Comparison of ENCODE assay signal across 21 mouse cellular contexts in genomic region chr17:47881330-47881729, GRCm38 (mm10). TPM values are rescaled to one million over a fixed set of nuclear protein-coding genes. Genes with fewer than 3 reads are reported as not detected.
DNase-seq lines count a peak whose midpoint lies in the region; ATAC-seq and TF ChIP-seq lines count a peak whose summit lies in the region.
"Had no signal": no experiment of that assay in that cellular context is flagged by ENCODE, and none has a peak within 500 bp of the region (broad histone marks: within the 10 kb centered on the region; RNA-seq: fewer than 3 reads in every experiment).

No protein-coding gene starts in this region.

- no peak for TF ChIP-seq POLR2A in lung, adult 2 months (IDR thresholded peaks at IDR 0.05; ENCODE audit: borderline replicate concordance, extremely low read depth, low read depth, low read length)

- no peak overlapping the region for H3K4me3 ChIP-seq in lung, embryonic 15.5 days
- H3K4me3 ChIP-seq in lung, adult 2 months (replicated peaks; ENCODE audit: extremely low read depth, low read depth, low read length), result no peak overlapping the region
- H3K4me3 ChIP-seq in embryonic facial prominence, embryonic 12.5 days, result no peak overlapping the region
- no peak overlapping the region for H3K4me3 ChIP-seq in limb, embryonic 13.5 days
- H3K4me3 ChIP-seq: liver, embryonic 12.5 days; midbrain, embryonic 15.5 days; neural tube, embryonic 15.5 days; stomach, embryonic 15.5 days had no signal

- H3K36me3 ChIP-seq in lung, embryonic 15.5 days, result peaks cover 33% of the 10 kb centered on the region
- H3K36me3 ChIP-seq in embryonic facial prominence, embryonic 12.5 days, result peaks cover 45% of the 10 kb centered on the region
- peaks cover 93% of the 10 kb centered on the region for H3K36me3 ChIP-seq in limb, embryonic 13.5 days
- H3K36me3 ChIP-seq: midbrain, embryonic 15.5 days; neural tube, embryonic 15.5 days had no signal

- H3K9ac ChIP-seq in lung, embryonic 15.5 days, result no peak overlapping the region
- no peak overlapping the region for H3K9ac ChIP-seq in embryonic facial prominence, embryonic 12.5 days
- H3K9ac ChIP-seq in limb, embryonic 13.5 days, result no peak overlapping the region
- H3K9ac ChIP-seq: liver, embryonic 12.5 days; midbrain, embryonic 15.5 days; neural tube, embryonic 15.5 days; stomach, embryonic 15.5 days had no signal

- H3K4me1 ChIP-seq in lung, embryonic 15.5 days, result peaks cover 56% of the 10 kb centered on the region
- no peaks in the 10 kb centered on the region for H3K4me1 ChIP-seq in lung, adult 2 months (ENCODE audit: control insufficient read depth, insufficient read depth, low read length)
- peaks cover 61% of the 10 kb centered on the region for H3K4me1 ChIP-seq in embryonic facial prominence, embryonic 12.5 days
- peaks cover 67% of the 10 kb centered on the region for H3K4me1 ChIP-seq in limb, embryonic 13.5 days

- H3K27me3 ChIP-seq in lung, embryonic 15.5 days, result no peaks in the 10 kb centered on the region
- no peaks in the 10 kb centered on the region for H3K27me3 ChIP-seq in embryonic facial prominence, embryonic 12.5 days
- peaks cover 3% of the 10 kb centered on the region; the same call in 1 of the 2 replicates for H3K27me3 ChIP-seq in limb, embryonic 13.5 days
- H3K27me3 ChIP-seq: liver, embryonic 12.5 days; midbrain, embryonic 15.5 days; stomach, embryonic 15.5 days had no signal

- intact Hi-C loops in left cerebral cortex, postnatal 10 days (cut with DNase I), result no loop called here

- H3K9me3 ChIP-seq in lung, embryonic 15.5 days, result no peaks in the 10 kb centered on the region
- no peaks in the 10 kb centered on the region for H3K9me3 ChIP-seq in embryonic facial prominence, embryonic 12.5 days
- H3K9me3 ChIP-seq in limb, embryonic 13.5 days, result no peaks in the 10 kb centered on the region
- H3K9me3 ChIP-seq: liver, embryonic 12.5 days; midbrain, embryonic 15.5 days; neural tube, embryonic 15.5 days; stomach, embryonic 15.5 days had no signal

- H3K27ac ChIP-seq in lung, embryonic 15.5 days, result peak overlapping the region; percentile 21; the same call in 1 of the 2 replicates
- H3K27ac ChIP-seq in embryonic facial prominence, embryonic 12.5 days, result 0 out of 2 replicates have a peak overlapping the region, but pooled peaks have one; percentile 8
- peak overlapping the region; percentile 52 for H3K27ac ChIP-seq in limb, embryonic 13.5 days
- H3K27ac ChIP-seq: liver, embryonic 12.5 days; midbrain, embryonic 15.5 days; neural tube, embryonic 15.5 days; stomach, embryonic 15.5 days had no signal

- DNase-seq in embryo, embryonic 10 days (ENCODE audit: low spot score), result peak; percentile 38
- DNase-seq in embryo, embryonic 10.5 days (ENCODE audit: low spot score), result no peak
- DNase-seq in lung, adult 2 months, result no peak
- DNase-seq in left cerebral cortex, postnatal 10 days (ENCODE audit: extremely low spot score in 1 of 2, low spot score in 2 of 2), result no peak
- DNase-seq in adrenal gland, postnatal 10 days, result no peak
- DNase-seq: adrenal gland, postnatal 36 days; cerebellum, adult 8-10 months; kidney, adult 18-20 months; kidney, postnatal 10 days; right cerebral cortex, postnatal 25 days; thymus, adult 18-20 months; thymus, postnatal 4 days had no signal

- WGBS in lung, embryonic 15.5 days, result 60% methylated on average over 13 of the region's 13 CpGs
- WGBS in lung, adult 2 months, result 73% methylated on average over 13 of the region's 13 CpGs
- WGBS in embryonic facial prominence, embryonic 12.5 days, result 41% methylated on average over 13 of the region's 13 CpGs
- 34% methylated on average over 13 of the region's 13 CpGs for WGBS in limb, embryonic 13.5 days

- no peak overlapping the region for H3K4me2 ChIP-seq in lung, embryonic 15.5 days
- no peak overlapping the region for H3K4me2 ChIP-seq in embryonic facial prominence, embryonic 12.5 days (replicated peaks)
- H3K4me2 ChIP-seq in limb, embryonic 13.5 days (replicated peaks), result no peak overlapping the region
- H3K4me2 ChIP-seq: liver, embryonic 12.5 days; midbrain, embryonic 15.5 days; neural tube, embryonic 15.5 days; stomach, embryonic 15.5 days had no signal

- TF ChIP-seq CTCF in lung, adult 2 months (IDR thresholded peaks at IDR 0.05; ENCODE audit: insufficient read depth, low read length), result no peak

- no peak for ATAC-seq in lung, embryonic 15.5 days (ENCODE audit: borderline replicate concordance, extremely low read depth, low FRiP score, low TSS enrichment)
- no peak for ATAC-seq in embryonic facial prominence, embryonic 12.5 days (ENCODE audit: insufficient number of reproducible peaks, insufficient read depth, low FRiP score, low TSS enrichment)
- no peak for ATAC-seq in limb, embryonic 13.5 days (ENCODE audit: low FRiP score, low read depth)
- ATAC-seq: CD4-positive, CD25-positive, alpha-beta regulatory T cell, adult 4 months; forebrain, embryonic 14.5 days; liver, embryonic 12.5 days; midbrain, embryonic 15.5 days had no signal

RNA-seq across cellular contexts. Expression of gene Foxp4, which starts 43.1 kb away (rescaled TPM):
- 23.7 and 24.1 TPM in 2 replicates for polyA plus RNA-seq in lung, embryonic 15.5 days (2015; fragmentation: Nextera tagmentation; extraction: Ambion mirVana)
- 100 and 117 TPM in 2 replicates for polyA plus RNA-seq in lung, adult 2 months (2012; rRNA removed)
- 51.0 and 52.4 TPM in 2 replicates for polyA plus RNA-seq in embryonic facial prominence, embryonic 12.5 days (2016; fragmentation: Nextera tagmentation; extraction: Ambion mirVana)
- 25.9 and 30.2 TPM in 2 replicates for polyA plus RNA-seq in limb, embryonic 13.5 days (2015; fragmentation: Nextera tagmentation; extraction: Ambion mirVana)
- total RNA-seq in left cerebral cortex, postnatal 10 days (2021), result 10 to 100 TPM; 52.3 to 53.9 TPM
- total RNA-seq in adrenal gland, postnatal 10 days (2021), result 10 to 100 TPM; 24.8 to 25.6 TPM

RNA-seq across cellular contexts. Expression of gene Mdfi, which starts 46.8 kb away (rescaled TPM):
- 19.3 and 20.6 TPM in 2 replicates for polyA plus RNA-seq in lung, embryonic 15.5 days (2015; fragmentation: Nextera tagmentation; extraction: Ambion mirVana)
- 38.8 and 51.1 TPM in 2 replicates for polyA plus RNA-seq in lung, adult 2 months (2012; rRNA removed)
- polyA plus RNA-seq in embryonic facial prominence, embryonic 12.5 days (2016; fragmentation: Nextera tagmentation; extraction: Ambion mirVana), result 35.6 and 49.2 TPM in 2 replicates
- 30.9 and 33.9 TPM in 2 replicates for polyA plus RNA-seq in limb, embryonic 13.5 days (2015; fragmentation: Nextera tagmentation; extraction: Ambion mirVana)
- total RNA-seq in left cerebral cortex, postnatal 10 days (2021), result 1 to 10 TPM; 1.5 to 1.7 TPM
- total RNA-seq in adrenal gland, postnatal 10 days (2021), result 1 to 10 TPM; 4.2 to 5.3 TPM
- polyA plus RNA-seq: CD4-positive, CD25-positive, alpha-beta regulatory T cell, adult 4 months had no signal
